Mouse (Mus musculus): ENCODE results near the gene Rhobtb1. TPM values are rescaled to one million over a fixed set of nuclear protein-coding genes. Genes with fewer than 3 reads are reported as not detected.

Rhobtb1 gene
- polyA plus RNA-seq, 1 experiment from 2014 or later: 15.2 TPM

DNA sequence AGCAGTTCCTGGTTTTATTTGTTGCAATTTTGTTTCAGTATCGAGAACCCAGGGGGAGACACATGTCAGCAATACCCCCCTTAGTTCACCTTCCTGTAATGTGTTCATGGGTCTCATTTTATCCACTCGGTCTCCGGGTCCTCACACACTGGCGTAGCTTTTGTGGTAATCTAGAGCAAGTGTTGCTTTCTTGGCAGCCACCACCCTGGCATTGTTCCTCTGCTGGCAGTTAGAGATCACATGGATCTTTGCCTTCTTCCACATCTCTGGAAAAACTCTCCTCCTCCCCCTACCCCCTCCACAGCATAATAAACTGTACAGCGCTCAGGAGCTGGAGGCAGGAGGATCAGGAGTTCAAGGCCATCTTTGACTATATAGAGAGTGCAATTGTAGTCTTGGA, 41.0 kb downstream of the Rhobtb1 start:
- Histone ChIP-seq H3K9me3 (ENCODE audit: control insufficient read depth, low read length) (no peaks in the 10 kb centered on the region), H3K4me3 (ENCODE audit: low read length) (no peak overlapping the region), H3K9ac (ENCODE audit: low read length) (no peak overlapping the region), H3K27me3 (ENCODE audit: control insufficient read depth, insufficient read depth, low read depth, low read length) (no peaks in the 10 kb centered on the region), H3K4me2 (ENCODE audit: low read depth, low read length) (no peak overlapping the region), H3K4me1 (replicated peaks; ENCODE audit: control insufficient read depth, insufficient read depth, low read length) (no peaks in the 10 kb centered on the region), H3K27ac (ENCODE audit: low read length) (no peak overlapping the region), H3K36me3 (ENCODE audit: control insufficient read depth, insufficient read depth, low read length) (no peaks in the 10 kb centered on the region)
- no peak for ATAC-seq (ENCODE audit: low read depth)
- 80% methylated on average over 5 of the region's 5 CpGs for WGBS

DNA sequence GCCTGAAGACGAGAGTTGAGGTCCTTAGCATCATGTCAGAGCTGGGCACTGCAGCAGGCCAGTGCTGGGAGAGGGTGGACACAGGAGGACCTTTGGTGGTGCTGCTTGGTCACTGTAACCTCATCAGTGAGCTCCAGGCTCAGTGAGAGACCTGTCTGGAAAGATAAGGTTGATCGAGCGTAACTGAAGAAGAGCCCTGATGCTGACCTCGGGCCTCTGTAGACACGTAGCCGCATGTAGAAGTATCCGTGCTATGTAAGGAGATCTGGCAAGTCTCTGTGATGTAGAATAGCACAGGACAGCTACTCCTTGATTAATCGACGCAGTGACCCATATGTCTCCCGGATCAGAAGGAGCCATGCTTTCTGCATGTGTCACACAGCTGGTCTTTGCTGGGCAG, 42.5 kb downstream of the Rhobtb1 start:
- WGBS: 86% methylated on average over 10 of the region's 10 CpGs
- Histone ChIP-seq H3K36me3 (ENCODE audit: control insufficient read depth, insufficient read depth, low read length) (no peaks in the 10 kb centered on the region), H3K27ac (ENCODE audit: low read length) (no peak overlapping the region), H3K9me3 (ENCODE audit: control insufficient read depth, low read length) (no peaks in the 10 kb centered on the region), H3K27me3 (ENCODE audit: control insufficient read depth, insufficient read depth, low read depth, low read length) (no peaks in the 10 kb centered on the region), H3K4me1 (replicated peaks; ENCODE audit: control insufficient read depth, insufficient read depth, low read length) (no peaks in the 10 kb centered on the region), H3K4me2 (ENCODE audit: low read depth, low read length) (no peak overlapping the region), H3K9ac (ENCODE audit: low read length) (no peak overlapping the region), H3K4me3 (ENCODE audit: low read length) (no peak overlapping the region)
- no peak for ATAC-seq (ENCODE audit: low read depth)

DNA sequence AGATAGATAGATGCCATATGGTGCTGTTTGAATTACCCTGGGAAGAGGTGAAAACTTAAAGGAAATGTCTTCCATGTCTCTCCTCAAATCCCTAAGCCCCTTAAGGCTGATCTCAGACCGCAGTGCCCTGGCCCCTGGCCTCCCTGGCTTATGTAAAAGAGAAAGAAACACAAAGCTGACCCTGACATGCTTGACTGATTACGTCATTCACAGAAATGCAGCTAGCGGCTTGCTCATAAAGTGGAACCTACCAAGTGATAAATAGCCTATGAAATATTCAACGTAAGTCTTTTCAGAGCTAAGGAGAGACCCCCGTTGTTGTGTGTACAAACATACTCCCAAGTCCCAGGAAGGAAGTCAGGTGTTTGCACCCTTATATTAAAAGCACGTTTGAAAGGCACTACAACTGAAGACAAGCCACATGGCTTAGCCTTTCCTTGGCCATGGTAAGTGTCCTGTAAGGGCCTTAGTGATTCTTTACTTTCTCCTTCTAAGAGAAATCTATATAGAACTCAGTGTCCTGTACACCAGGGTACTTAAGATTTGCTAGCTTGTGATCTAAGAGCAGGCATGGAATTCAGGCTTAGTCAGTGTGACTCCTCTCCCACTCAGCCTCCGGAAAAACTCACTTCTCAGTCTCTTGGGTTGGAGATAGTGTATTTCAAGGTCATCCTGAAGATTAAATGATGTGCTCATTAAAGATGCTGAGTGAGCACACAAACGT, 53.6 kb downstream of the Rhobtb1 start:
- Histone ChIP-seq H3K36me3 (ENCODE audit: control insufficient read depth, insufficient read depth, low read length) (no peaks in the 10 kb centered on the region), H3K27ac (ENCODE audit: low read length) (no peak overlapping the region), H3K4me1 (replicated peaks; ENCODE audit: control insufficient read depth, insufficient read depth, low read length) (no peaks in the 10 kb centered on the region), H3K9me3 (ENCODE audit: control insufficient read depth, low read length) (no peaks in the 10 kb centered on the region), H3K9ac (ENCODE audit: low read length) (no peak overlapping the region), H3K27me3 (ENCODE audit: control insufficient read depth, insufficient read depth, low read depth, low read length) (no peaks in the 10 kb centered on the region), H3K4me3 (ENCODE audit: low read length) (no peak overlapping the region), H3K4me2 (ENCODE audit: low read depth, low read length) (no peak overlapping the region)
- 35% methylated on average over 8 of the region's 8 CpGs for WGBS
- ATAC-seq (ENCODE audit: low read depth): no peak

GRCm38 (mm10) chr10:69206081-69206480, 54.8 kb downstream of the Rhobtb1 start:
- no peaks in the 10 kb centered on the region for H3K4me1 ChIP-seq (replicated peaks; ENCODE audit: control insufficient read depth, insufficient read depth, low read length)
- H3K36me3 ChIP-seq (ENCODE audit: control insufficient read depth, insufficient read depth, low read length): no peaks in the 10 kb centered on the region
- no peak overlapping the region for H3K4me2 ChIP-seq (ENCODE audit: low read depth, low read length)
- H3K27ac ChIP-seq (ENCODE audit: low read length): no peak overlapping the region
- 69% methylated on average over 6 of the region's 6 CpGs for WGBS
- H3K9me3 ChIP-seq (ENCODE audit: control insufficient read depth, low read length): no peaks in the 10 kb centered on the region
- no peak overlapping the region for H3K9ac ChIP-seq (ENCODE audit: low read length)
- no peak overlapping the region for H3K4me3 ChIP-seq (ENCODE audit: low read length)
- no peak for ATAC-seq (ENCODE audit: low read depth)
- no peaks in the 10 kb centered on the region for H3K27me3 ChIP-seq (ENCODE audit: control insufficient read depth, insufficient read depth, low read depth, low read length)

- no peak for ATAC-seq (ENCODE audit: low read depth)
- Histone ChIP-seq H3K27ac (ENCODE audit: low read length) (no peak overlapping the region), H3K27me3 (ENCODE audit: control insufficient read depth, insufficient read depth, low read depth, low read length) (no peaks in the 10 kb centered on the region), H3K36me3 (ENCODE audit: control insufficient read depth, insufficient read depth, low read length) (no peaks in the 10 kb centered on the region), H3K4me1 (replicated peaks; ENCODE audit: control insufficient read depth, insufficient read depth, low read length) (peaks cover 6% of the 10 kb centered on the region), H3K9ac (ENCODE audit: low read length) (no peak overlapping the region), H3K4me3 (ENCODE audit: low read length) (no peak overlapping the region), H3K9me3 (ENCODE audit: control insufficient read depth, low read length) (no peaks in the 10 kb centered on the region), H3K4me2 (ENCODE audit: low read depth, low read length) (no peak overlapping the region)
- WGBS: 79% methylated on average over 7 of the region's 7 CpGs
Measured at GRCm38 (mm10) chr10:69207481-69207880, 56.2 kb downstream of the Rhobtb1 start.

DNA sequence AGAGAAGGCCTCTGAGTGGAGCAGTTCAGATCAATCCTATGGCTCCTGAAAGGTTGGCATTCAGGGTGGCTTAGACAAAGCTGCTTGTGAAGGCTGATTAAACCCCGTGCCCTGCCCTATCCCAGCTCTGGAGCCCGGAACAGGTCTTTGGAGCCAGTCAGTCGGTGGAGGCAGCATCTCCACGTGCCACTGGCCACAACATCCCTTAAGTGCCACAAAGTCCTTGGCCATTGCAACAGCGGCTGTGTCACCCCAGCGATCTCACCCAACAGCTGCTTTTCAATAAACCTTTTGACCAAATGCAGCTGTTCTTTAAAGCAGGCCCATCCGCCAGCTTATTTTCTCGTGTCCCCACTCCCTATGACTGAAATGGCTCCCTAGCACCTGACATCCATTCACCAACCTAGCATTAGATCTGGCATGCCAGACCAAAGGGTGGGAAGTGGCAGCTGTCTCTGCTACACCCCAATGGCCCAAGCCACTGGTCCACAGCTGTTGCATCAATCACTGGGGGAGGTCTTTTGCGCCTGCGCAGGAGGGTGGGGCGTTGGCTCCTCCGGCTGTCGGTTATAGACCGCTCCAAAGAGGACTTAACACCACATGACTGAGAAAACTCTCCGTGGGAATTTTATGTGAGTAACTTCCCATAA, 56.9 kb downstream of the Rhobtb1 start:
- 83% methylated on average over 15 of the region's 15 CpGs for WGBS
- Histone ChIP-seq H3K27ac (ENCODE audit: low read length) (no peak overlapping the region), H3K36me3 (ENCODE audit: control insufficient read depth, insufficient read depth, low read length) (no peaks in the 10 kb centered on the region), H3K4me1 (replicated peaks; ENCODE audit: control insufficient read depth, insufficient read depth, low read length) (peaks cover 6% of the 10 kb centered on the region), H3K27me3 (ENCODE audit: control insufficient read depth, insufficient read depth, low read depth, low read length) (no peaks in the 10 kb centered on the region), H3K4me3 (ENCODE audit: low read length) (no peak overlapping the region), H3K4me2 (ENCODE audit: low read depth, low read length) (no peak overlapping the region), H3K9me3 (ENCODE audit: control insufficient read depth, low read length) (no peaks in the 10 kb centered on the region), H3K9ac (ENCODE audit: low read length) (no peak overlapping the region)
- ATAC-seq (ENCODE audit: low read depth): no peak

DNA sequence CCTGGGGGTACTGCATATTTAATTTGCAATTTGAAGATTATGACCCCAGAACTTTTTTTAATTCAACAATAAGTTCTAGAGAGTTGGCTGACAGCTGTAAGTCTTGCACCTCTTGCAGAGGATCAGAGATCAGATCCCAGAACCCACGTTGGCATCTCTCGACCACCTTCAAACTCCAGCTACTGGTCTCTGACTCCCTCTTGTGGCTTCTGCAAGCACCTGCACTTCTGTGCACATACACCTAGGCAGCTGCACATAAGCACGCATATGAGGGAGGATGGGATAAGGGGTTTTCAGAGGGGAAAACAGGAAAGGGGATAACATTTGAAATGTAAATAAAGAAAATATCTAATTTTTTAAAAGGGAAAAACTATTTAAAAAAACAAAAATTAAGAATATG, 57.5 kb downstream of the Rhobtb1 start:
- no peak for ATAC-seq (ENCODE audit: low read depth)
- Histone ChIP-seq H3K27me3 (ENCODE audit: control insufficient read depth, insufficient read depth, low read depth, low read length) (no peaks in the 10 kb centered on the region), H3K36me3 (ENCODE audit: control insufficient read depth, insufficient read depth, low read length) (no peaks in the 10 kb centered on the region), H3K4me2 (ENCODE audit: low read depth, low read length) (no peak overlapping the region), H3K4me3 (ENCODE audit: low read length) (no peak overlapping the region), H3K9ac (ENCODE audit: low read length) (no peak overlapping the region), H3K4me1 (replicated peaks; ENCODE audit: control insufficient read depth, insufficient read depth, low read length) (peaks cover 7% of the 10 kb centered on the region), H3K9me3 (ENCODE audit: control insufficient read depth, low read length) (no peaks in the 10 kb centered on the region), H3K27ac (ENCODE audit: low read length) (no peak overlapping the region)
- whole genome bisulfite sequencing: 95% methylated on average over 3 of the region's 3 CpGs

DNA sequence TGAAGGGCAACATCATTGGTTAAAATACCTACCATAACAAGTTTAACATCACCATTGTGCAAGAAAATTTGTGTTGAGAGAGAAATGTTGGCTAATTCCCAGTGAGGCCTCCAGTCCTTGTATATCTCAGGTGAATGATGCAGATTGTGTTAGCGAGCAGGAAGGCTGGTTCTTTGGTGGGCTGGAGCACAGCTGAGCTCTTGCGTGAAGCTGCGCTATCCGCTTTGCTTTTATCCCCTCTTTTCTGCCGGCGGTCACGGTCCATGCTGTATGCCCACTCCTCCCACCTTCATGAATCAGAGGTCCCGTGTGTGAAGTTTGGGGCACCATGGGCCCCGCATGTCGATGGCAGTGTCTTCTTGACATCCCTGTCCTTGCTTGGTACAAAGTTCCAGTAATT, 58.8 kb downstream of the Rhobtb1 start:
- Histone ChIP-seq H3K9me3 (ENCODE audit: control insufficient read depth, low read length) (no peaks in the 10 kb centered on the region), H3K9ac (ENCODE audit: low read length) (no peak overlapping the region), H3K4me2 (ENCODE audit: low read depth, low read length) (no peak overlapping the region), H3K4me3 (ENCODE audit: low read length) (no peak overlapping the region), H3K36me3 (ENCODE audit: control insufficient read depth, insufficient read depth, low read length) (no peaks in the 10 kb centered on the region), H3K27me3 (ENCODE audit: control insufficient read depth, insufficient read depth, low read depth, low read length) (no peaks in the 10 kb centered on the region), H3K4me1 (replicated peaks; ENCODE audit: control insufficient read depth, insufficient read depth, low read length) (peaks cover 14% of the 10 kb centered on the region), H3K27ac (ENCODE audit: low read length) (no peak overlapping the region)
- 96% methylated on average over 10 of the region's 10 CpGs for WGBS
- ATAC-seq (ENCODE audit: low read depth): no peak

GRCm38 (mm10) chr10:69210659-69211058, 59.4 kb downstream of the Rhobtb1 start:
- 79% methylated on average over 5 of the region's 5 CpGs for WGBS
- Histone ChIP-seq H3K27me3 (ENCODE audit: control insufficient read depth, insufficient read depth, low read depth, low read length) (no peaks in the 10 kb centered on the region), H3K9me3 (ENCODE audit: control insufficient read depth, low read length) (no peaks in the 10 kb centered on the region), H3K4me1 (replicated peaks; ENCODE audit: control insufficient read depth, insufficient read depth, low read length) (peaks cover 14% of the 10 kb centered on the region), H3K27ac (ENCODE audit: low read length) (no peak overlapping the region), H3K4me2 (ENCODE audit: low read depth, low read length) (no peak overlapping the region), H3K36me3 (ENCODE audit: control insufficient read depth, insufficient read depth, low read length) (no peaks in the 10 kb centered on the region), H3K4me3 (ENCODE audit: low read length) (no peak overlapping the region), H3K9ac (ENCODE audit: low read length) (no peak overlapping the region)
- ATAC-seq (ENCODE audit: low read depth): no peak
